Mouse (Mus musculus) heart, postnatal 0 days (tissue): ENCODE measurements around the gene Gm10392. TPM values are rescaled to one million over a fixed set of nuclear protein-coding genes. Genes with fewer than 3 reads are reported as not detected.
A peak's percentile ranks its signal among the peaks of the same experiment; 100 is the strongest.

Source experiments
- ATAC-seq: fragments of 200-750 bp; cut with Nextera tagmentation; 2 replicates; pipeline ENCODE4 v1.8.0; 2017; ENCODE audit warnings: low read depth, moderate number of reproducible peaks, moderate library complexity; ENCODE audit not compliant: insufficient read depth
- DNase-seq: peaks from one replicate; pipeline ENCODE4 v3.0.0-alpha.2; 2016; ENCODE audit warnings: low spot score
- H3K27ac ChIP-seq: fragments of 300-500 bp; sonication (generic); 2 replicates; pipeline ENCODE4 v1.5.1; 2014; ENCODE audit warnings: low read depth, mild to moderate bottlenecking
- H3K27me3 ChIP-seq: fragments of 300-500 bp; sonication (generic); 2 replicates; pipeline ENCODE4 v1.6.1; 2014; ENCODE audit warnings: low read length, mixed read lengths; ENCODE audit not compliant: control insufficient read depth, insufficient read depth
- H3K36me3 ChIP-seq: fragments of 300-500 bp; sonication (generic); replicated peaks from 2 replicates; pipeline ENCODE4 v1.6.1; 2014; ENCODE audit warnings: low read length, mixed read lengths; ENCODE audit not compliant: control insufficient read depth, insufficient read depth
- H3K4me1 ChIP-seq: fragments of 300-500 bp; sonication (generic); 2 replicates; pipeline ENCODE4 v1.6.1; 2014; ENCODE audit warnings: antibody characterized with exemption; ENCODE audit not compliant: control insufficient read depth, insufficient read depth
- H3K4me2 ChIP-seq: fragments of 300-500 bp; sonication (generic); 2 replicates; pipeline ENCODE4 v1.6.1; 2014; ENCODE audit warnings: low read depth, mild to moderate bottlenecking, low read length, moderate library complexity
- H3K4me3 ChIP-seq: fragments of 300-500 bp; sonication (generic); 2 replicates; pipeline ENCODE4 v1.5.1; 2014; ENCODE audit warnings: low read depth, low read length
- H3K9ac ChIP-seq: fragments of 300-500 bp; sonication (generic); replicated peaks from 2 replicates; pipeline ENCODE4 v1.6.1; 2014; ENCODE audit warnings: low read depth, low read length, mixed read lengths
- H3K9me3 ChIP-seq: fragments of 300-500 bp; sonication (generic); replicated peaks from 2 replicates; pipeline ENCODE4 v1.6.1; 2016; ENCODE audit warnings: low read length; ENCODE audit not compliant: control insufficient read depth
- CTCF ChIP-seq: IDR thresholded peaks from 2 replicates; pipeline ENCODE4 v1.5.1; 2016; ENCODE audit warnings: antibody characterized with exemption, control low read depth, low read depth
- EP300 ChIP-seq: IDR thresholded peaks from 2 replicates; pipeline ENCODE4 v1.6.1; 2016; ENCODE audit warnings: antibody characterized with exemption, low read depth
- WGBS: fragments of 180-500 bp; shearing (Covaris S2); extraction: QIAGEN DNeasy Blood & Tissue Kit; methylation state at CpG from one replicate; pipeline ENCODE4 v1.1.7; 2014; 5-methylcytosine and 5-hydroxymethylcytosine counted together
- polyA plus RNA-seq: library from polyadenylated mRNA; unstranded; fragments of >200 nt; fragmentation: Nextera tagmentation; extraction: Ambion mirVana; gene quantifications from 2 replicates; pipeline ENCODE4 v1.2.1, GENCODE M21; 2015
- total RNA-seq: library from RNA; depleted of rRNA; stranded (reverse); fragments of >200 nt; gene quantifications from 2 replicates; pipeline ENCODE4 v1.2.3, GENCODE M21; 2014; ENCODE audit warnings: low replicate concordance

Gene Gm10392
- total and polyA plus RNA-seq, 2 experiments from 2014 or later: 0.08 TPM; not detected in 1

GRCm38 (mm10) chr11:77525804-77526486, 6.9 kb upstream of the Gm10392 start:
- TF ChIP-seq EP300: no peak
- TF ChIP-seq CTCF: no peak
- Histone ChIP-seq H3K4me1 (no peaks in the 10 kb centered on the region), H3K4me3 (no peak overlapping the region), H3K36me3 (no peaks in the 10 kb centered on the region; the same call in 1 of the 2 replicates), H3K4me2 (no peak overlapping the region), H3K27ac (no peak overlapping the region), H3K9ac (no peak overlapping the region), H3K9me3 (no peaks in the 10 kb centered on the region), H3K27me3 (no peaks in the 10 kb centered on the region)
- WGBS: 79% methylated on average over 3 of the region's 3 CpGs
- no peak for ATAC-seq
- no peak for DNase-seq

- Histone ChIP-seq H3K9me3 (no peaks in the 10 kb centered on the region), H3K9ac (no peak overlapping the region), H3K27ac (peak overlapping the region; percentile 34; the same call in 1 of the 2 replicates), H3K36me3 (no peaks in the 10 kb centered on the region), H3K27me3 (peaks cover 2% of the 10 kb centered on the region; the same call in 1 of the 2 replicates), H3K4me2 (no peak overlapping the region), H3K4me3 (no peak overlapping the region), H3K4me1 (peaks cover 3% of the 10 kb centered on the region)
- no peak for DNase-seq
- ATAC-seq: no peak
- WGBS: 53% methylated on average over 5 of the region's 5 CpGs
- TF ChIP-seq EP300: no peak
- no peak for TF ChIP-seq CTCF
Measured at GRCm38 (mm10) chr11:77520601-77521529, 1.9 kb upstream of the Gm10392 start.

DNA sequence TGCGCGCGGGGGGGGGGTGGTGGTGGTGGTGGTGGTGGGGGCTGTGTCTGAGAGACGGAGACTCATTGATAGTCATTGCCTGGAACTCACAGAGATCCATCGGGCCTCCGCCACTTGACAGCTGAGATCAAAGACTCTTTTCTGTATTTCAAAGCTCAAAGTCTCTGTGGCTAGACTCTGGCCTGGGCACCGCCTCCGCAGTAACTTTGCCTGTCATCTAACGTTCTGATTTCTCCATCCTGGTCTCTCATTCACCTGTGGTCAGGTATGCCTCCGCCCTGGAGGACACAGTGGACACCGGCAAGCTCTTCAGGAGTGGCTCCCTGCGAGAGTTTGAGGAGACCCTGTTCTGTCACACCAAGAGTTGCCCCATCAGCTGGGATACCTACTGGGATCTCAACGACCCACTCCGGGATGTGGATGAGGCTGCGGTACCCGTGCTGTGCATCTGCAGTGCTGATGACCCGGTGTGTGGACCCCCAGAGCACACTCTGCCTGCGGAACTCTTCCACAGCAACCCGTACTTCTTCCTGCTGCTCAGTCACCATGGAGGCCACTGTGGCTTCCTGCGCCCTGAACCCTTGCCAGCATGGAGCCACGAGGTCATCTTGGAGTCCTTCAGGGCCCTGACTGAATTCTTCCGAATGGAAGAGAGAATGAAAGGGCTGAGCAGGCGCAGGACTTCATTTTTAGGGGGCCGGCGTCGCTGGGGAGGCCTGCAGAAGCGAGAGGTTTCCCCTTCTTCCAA, 773 bp downstream of the Gm10392 start:
- Histone ChIP-seq H3K9me3 (no peaks in the 10 kb centered on the region), H3K36me3 (no peaks in the 10 kb centered on the region), H3K27ac (peak overlapping the region; percentile 62; the same call in 1 of the 2 replicates), H3K27me3 (peaks cover 5% of the 10 kb centered on the region; the same call in 1 of the 2 replicates), H3K4me2 (no peak overlapping the region; the same call in 1 of the 2 replicates), H3K4me1 (peaks cover 16% of the 10 kb centered on the region), H3K9ac (no peak overlapping the region; the same call in 1 of the 2 replicates), H3K4me3 (no peak overlapping the region; the same call in 1 of the 2 replicates)
- ATAC-seq (no peak), DNase-seq (no peak)
- TF ChIP-seq CTCF: no peak
- TF ChIP-seq EP300: no peak
- 79% methylated on average over 27 of the region's 27 CpGs for WGBS

- Histone ChIP-seq H3K27ac (no peak overlapping the region), H3K4me2 (peak overlapping the region; percentile 18; the same call in 1 of the 2 replicates), H3K9ac (no peak overlapping the region), H3K27me3 (peaks cover 5% of the 10 kb centered on the region; the same call in 1 of the 2 replicates), H3K4me3 (no peak overlapping the region), H3K9me3 (no peaks in the 10 kb centered on the region), H3K36me3 (no peaks in the 10 kb centered on the region), H3K4me1 (peaks cover 22% of the 10 kb centered on the region)
- no peak for DNase-seq
- 89% methylated on average over 5 of the region's 5 CpGs for WGBS
- no peak for TF ChIP-seq CTCF
- no peak for TF ChIP-seq EP300
- ATAC-seq: no peak
Measured at GRCm38 (mm10) chr11:77516553-77517425, 2.2 kb downstream of the Gm10392 start.
